Mouse (Mus musculus): ENCODE data around the gene Spag9. TPM values are rescaled to one million over a fixed set of nuclear protein-coding genes. Genes with fewer than 3 reads are reported as not detected.

Gene Spag9
- polyA plus RNA-seq, 1 experiment: 45.7 TPM

- peaks cover 2% of the 10 kb centered on the region for H3K4me1 ChIP-seq (ENCODE audit: control insufficient read depth, insufficient read depth, low read length)
- TF ChIP-seq POLR2A (IDR thresholded peaks at IDR 0.05; ENCODE audit: insufficient read depth, low read length): no peak
- TF ChIP-seq EP300 (IDR thresholded peaks at IDR 0.05; ENCODE audit: insufficient read depth, low read depth, low read length): no peak
- TF ChIP-seq CTCF (IDR thresholded peaks at IDR 0.05; ENCODE audit: low read depth, low read length): no peak
- H3K4me3 ChIP-seq (ENCODE audit: low read depth, low read length): no peak overlapping the region
- H3K9ac ChIP-seq (ENCODE audit: low read depth, poor library complexity, severe bottlenecking): no peak overlapping the region
- no peaks in the 10 kb centered on the region for H3K9me3 ChIP-seq (replicated peaks; ENCODE audit: control insufficient read depth, insufficient read depth, low read length, poor library complexity, severe bottlenecking)
- H3K27me3 ChIP-seq (ENCODE audit: control insufficient read depth, insufficient read depth, low read length, poor library complexity, severe bottlenecking): no peaks in the 10 kb centered on the region
- H3K27ac ChIP-seq (ENCODE audit: insufficient read depth, low read length): no peak overlapping the region
- H3K36me3 ChIP-seq (ENCODE audit: control insufficient read depth, insufficient read depth, low read length, poor library complexity, severe bottlenecking): no peaks in the 10 kb centered on the region
Observed at GRCm38 (mm10) chr11:93987625-93988327, 8.1 kb upstream of the Spag9 start.

GRCm38 (mm10) chr11:93988328-93989062 lies 7.4 kb upstream of the Spag9 start:
- peaks cover 2% of the 10 kb centered on the region for H3K4me1 ChIP-seq (ENCODE audit: control insufficient read depth, insufficient read depth, low read length)
- no peaks in the 10 kb centered on the region for H3K36me3 ChIP-seq (ENCODE audit: control insufficient read depth, insufficient read depth, low read length, poor library complexity, severe bottlenecking)
- H3K4me3 ChIP-seq (ENCODE audit: low read depth, low read length): no peak overlapping the region
- TF ChIP-seq EP300 (IDR thresholded peaks at IDR 0.05; ENCODE audit: insufficient read depth, low read depth, low read length): no peak
- no peak for TF ChIP-seq CTCF (IDR thresholded peaks at IDR 0.05; ENCODE audit: low read depth, low read length)
- TF ChIP-seq POLR2A (IDR thresholded peaks at IDR 0.05; ENCODE audit: insufficient read depth, low read length): no peak
- no peak overlapping the region for H3K9ac ChIP-seq (ENCODE audit: low read depth, poor library complexity, severe bottlenecking)
- H3K27ac ChIP-seq (ENCODE audit: insufficient read depth, low read length): peak overlapping the region; percentile 31; the same call in 1 of the 2 replicates
- H3K27me3 ChIP-seq (ENCODE audit: control insufficient read depth, insufficient read depth, low read length, poor library complexity, severe bottlenecking): no peaks in the 10 kb centered on the region
- H3K9me3 ChIP-seq (replicated peaks; ENCODE audit: control insufficient read depth, insufficient read depth, low read length, poor library complexity, severe bottlenecking): no peaks in the 10 kb centered on the region

GRCm38 (mm10) chr11:93994531-93994930 lies 1.4 kb upstream of the Spag9 start:
- Histone ChIP-seq H3K36me3 (ENCODE audit: control insufficient read depth, insufficient read depth, low read length, poor library complexity, severe bottlenecking) (no peaks in the 10 kb centered on the region), H3K27me3 (ENCODE audit: control insufficient read depth, insufficient read depth, low read length, poor library complexity, severe bottlenecking) (no peaks in the 10 kb centered on the region), H3K4me3 (ENCODE audit: low read depth, low read length) (peak overlapping the region; percentile 99; the same call in 1 of the 2 replicates), H3K4me1 (ENCODE audit: control insufficient read depth, insufficient read depth, low read length) (peaks cover 2% of the 10 kb centered on the region), H3K9ac (ENCODE audit: low read depth, poor library complexity, severe bottlenecking) (peak overlapping the region; percentile 92), H3K27ac (ENCODE audit: insufficient read depth, low read length) (peak overlapping the region; percentile 90), H3K9me3 (replicated peaks; ENCODE audit: control insufficient read depth, insufficient read depth, low read length, poor library complexity, severe bottlenecking) (no peaks in the 10 kb centered on the region)
- no peak for TF ChIP-seq CTCF (IDR thresholded peaks at IDR 0.05; ENCODE audit: low read depth, low read length)
- no peak for TF ChIP-seq POLR2A (IDR thresholded peaks at IDR 0.05; ENCODE audit: insufficient read depth, low read length)
- no peak for TF ChIP-seq EP300 (IDR thresholded peaks at IDR 0.05; ENCODE audit: insufficient read depth, low read depth, low read length)

- Histone ChIP-seq H3K9me3 (replicated peaks; ENCODE audit: control insufficient read depth, insufficient read depth, low read length, poor library complexity, severe bottlenecking) (no peaks in the 10 kb centered on the region), H3K27ac (ENCODE audit: insufficient read depth, low read length) (peak overlapping the region; percentile 90), H3K9ac (ENCODE audit: low read depth, poor library complexity, severe bottlenecking) (peak overlapping the region; percentile 92), H3K4me3 (ENCODE audit: low read depth, low read length) (peak overlapping the region; percentile 99), H3K36me3 (ENCODE audit: control insufficient read depth, insufficient read depth, low read length, poor library complexity, severe bottlenecking) (no peaks in the 10 kb centered on the region), H3K4me1 (ENCODE audit: control insufficient read depth, insufficient read depth, low read length) (peaks cover 2% of the 10 kb centered on the region), H3K27me3 (ENCODE audit: control insufficient read depth, insufficient read depth, low read length, poor library complexity, severe bottlenecking) (no peaks in the 10 kb centered on the region)
- no peak for TF ChIP-seq POLR2A (IDR thresholded peaks at IDR 0.05; ENCODE audit: insufficient read depth, low read length)
- TF ChIP-seq CTCF (IDR thresholded peaks at IDR 0.05; ENCODE audit: low read depth, low read length): no peak
- no peak for TF ChIP-seq EP300 (IDR thresholded peaks at IDR 0.05; ENCODE audit: insufficient read depth, low read depth, low read length)
Observed at GRCm38 (mm10) chr11:93995111-93995719, 676 bp upstream of the Spag9 start.

GRCm38 (mm10) chr11:93996306-93997140 lies 632 bp downstream of the Spag9 start:
- TF ChIP-seq POLR2A (IDR thresholded peaks at IDR 0.05; ENCODE audit: insufficient read depth, low read length) (no peak), EP300 (IDR thresholded peaks at IDR 0.05; ENCODE audit: insufficient read depth, low read depth, low read length) (no peak), CTCF (IDR thresholded peaks at IDR 0.05; ENCODE audit: low read depth, low read length) (no peak)
- H3K27ac ChIP-seq (ENCODE audit: insufficient read depth, low read length): no peak overlapping the region
- peak overlapping the region; percentile 91 for H3K4me3 ChIP-seq (ENCODE audit: low read depth, low read length)
- H3K9ac ChIP-seq (ENCODE audit: low read depth, poor library complexity, severe bottlenecking): peak overlapping the region; percentile 92
- no peaks in the 10 kb centered on the region for H3K27me3 ChIP-seq (ENCODE audit: control insufficient read depth, insufficient read depth, low read length, poor library complexity, severe bottlenecking)
- no peaks in the 10 kb centered on the region for H3K9me3 ChIP-seq (replicated peaks; ENCODE audit: control insufficient read depth, insufficient read depth, low read length, poor library complexity, severe bottlenecking)
- no peaks in the 10 kb centered on the region for H3K36me3 ChIP-seq (ENCODE audit: control insufficient read depth, insufficient read depth, low read length, poor library complexity, severe bottlenecking)
- peaks cover 2% of the 10 kb centered on the region for H3K4me1 ChIP-seq (ENCODE audit: control insufficient read depth, insufficient read depth, low read length)

Measured in ES-Bruce4 (cell line).